Mouse (Mus musculus): ENCODE measurements around the gene Flrt1.

Flrt1 gene

DNA sequence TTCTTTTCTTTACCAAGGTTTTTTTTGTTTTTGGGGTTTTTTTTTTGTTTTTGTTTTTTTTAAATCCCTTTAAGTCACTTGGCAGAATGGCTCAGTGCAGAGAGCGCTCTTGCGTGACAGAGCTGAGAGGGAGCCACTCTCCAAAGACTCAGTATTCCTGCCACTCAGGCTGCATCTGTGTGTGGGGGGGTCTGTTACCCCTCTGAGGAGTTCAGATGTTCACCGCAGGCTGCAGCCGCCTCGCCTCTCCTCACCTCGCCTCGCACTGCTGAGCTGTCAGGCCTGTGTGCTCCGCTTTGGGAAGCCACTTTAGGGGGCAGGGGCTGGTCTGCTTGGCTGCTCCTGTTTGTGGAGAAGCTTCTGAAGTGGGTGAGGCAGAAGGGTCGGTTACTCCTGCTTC lies at the start of gene Flrt1:
Flrt1 (minus strand) TSS at position 186 of the 400 bp plus-strand sequence.
- DNase-seq (ENCODE audit: low spot score in 2 of 2) = no peak

DNA sequence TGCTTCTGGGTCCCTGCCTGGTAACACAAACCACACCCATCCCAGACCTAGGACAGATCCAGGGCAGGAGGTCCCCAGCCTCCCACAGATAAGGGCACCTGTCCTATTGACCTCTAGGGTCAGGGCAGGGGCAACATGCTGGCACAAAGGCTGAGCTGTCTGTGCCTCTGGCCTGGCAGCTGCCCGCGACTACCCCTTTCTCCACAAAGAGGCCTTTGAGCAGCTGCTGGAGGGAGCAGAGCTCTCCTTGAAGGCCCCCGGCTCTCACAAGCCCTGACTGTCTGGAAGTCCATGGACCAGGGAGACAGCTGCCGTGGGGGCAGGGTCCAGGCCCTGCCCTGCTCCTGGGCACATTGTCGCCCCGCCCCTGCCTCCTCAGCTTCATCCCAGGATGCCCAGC lies 49.7 kb upstream of the Flrt1 start:
- DNase-seq (ENCODE audit: low spot score in 2 of 2) = peak; percentile 36 to 38

DNA sequence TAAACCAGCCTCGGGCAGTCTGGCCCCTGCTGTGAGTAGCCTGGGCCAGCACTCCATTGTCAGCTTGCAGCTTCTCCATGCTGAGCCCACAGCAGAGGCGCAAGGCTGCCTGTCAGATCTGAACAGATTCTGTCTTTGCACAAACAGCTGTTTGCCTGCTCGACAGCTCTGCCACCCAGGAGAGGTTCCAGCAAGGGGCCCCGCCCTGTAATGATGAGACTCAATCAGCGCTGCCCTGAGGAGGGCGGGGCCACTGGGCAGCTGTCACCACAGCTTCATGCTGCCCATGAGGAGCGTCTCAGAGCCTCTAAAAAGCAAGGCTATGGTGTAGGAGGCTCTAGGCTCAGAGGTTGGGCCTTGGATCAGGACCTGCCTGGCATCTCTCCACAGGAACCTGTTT lies 47.7 kb upstream of the Flrt1 start:
- DNase-seq (ENCODE audit: low spot score in 2 of 2) = no peak

DNA sequence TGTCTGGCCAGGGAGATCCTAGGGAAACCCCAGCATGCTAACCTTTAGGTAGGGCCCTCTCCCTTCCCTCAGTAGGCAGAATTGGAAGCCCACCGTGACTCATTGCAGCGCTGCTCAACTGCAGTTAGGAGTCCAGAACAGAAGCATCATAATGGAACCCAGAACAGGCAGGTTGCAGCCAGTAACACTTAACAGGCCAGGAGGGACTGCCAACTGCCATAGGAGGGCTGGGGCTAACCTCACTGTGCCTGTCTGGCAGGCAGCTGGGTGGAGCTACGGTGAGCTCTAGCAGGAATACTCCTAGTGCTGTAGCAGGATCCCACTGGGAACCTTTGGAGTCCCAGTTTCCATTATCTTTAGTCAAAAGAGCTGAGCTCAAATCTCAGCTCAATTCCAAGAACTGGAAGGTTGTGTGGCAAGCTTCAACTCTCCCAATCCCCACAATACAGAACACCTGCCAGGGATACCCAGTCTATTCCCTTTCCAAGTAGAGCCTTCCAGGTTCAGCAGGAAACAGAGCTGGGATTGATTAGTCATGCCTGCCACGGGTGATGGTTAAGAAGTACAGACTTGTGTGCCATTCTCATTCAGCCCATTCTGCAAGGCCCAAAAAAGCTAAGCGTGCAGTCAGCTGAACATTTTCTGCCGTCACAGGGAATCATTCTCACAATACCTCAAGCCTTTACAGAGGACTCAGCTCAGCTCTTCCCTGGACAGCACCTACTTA lies 46.6 kb upstream of the Flrt1 start:
- DNase-seq (ENCODE audit: low spot score in 2 of 2) = no peak

DNA sequence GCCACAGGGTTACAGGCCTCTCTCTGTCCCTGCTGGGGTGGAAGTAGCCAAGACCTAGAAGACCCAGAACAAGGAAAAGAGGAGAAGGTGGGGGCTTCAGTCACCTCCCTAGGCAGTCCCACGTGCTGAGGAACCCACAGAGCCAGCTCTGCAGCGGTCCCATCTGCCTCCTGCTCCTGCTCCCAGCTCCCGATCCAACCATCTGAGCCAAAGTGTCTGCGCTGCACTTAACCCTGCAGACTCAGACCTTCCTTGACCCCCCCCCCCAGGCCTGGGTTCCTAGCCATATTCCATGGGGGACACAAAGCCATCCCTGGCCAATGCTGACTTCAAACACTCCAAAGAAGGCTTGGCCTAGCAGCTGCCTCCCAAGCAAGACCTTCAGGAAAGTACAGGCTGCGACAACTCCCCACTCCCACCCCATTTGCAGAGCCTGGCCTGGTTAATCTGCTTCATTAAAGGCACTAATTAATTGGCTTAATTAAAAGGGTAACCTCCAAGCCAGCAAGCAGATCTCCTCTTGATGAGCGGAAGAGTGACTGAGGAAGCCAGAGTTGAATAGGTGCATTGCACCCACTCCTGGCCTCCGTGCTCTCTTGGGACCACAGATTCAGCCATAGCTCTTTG lies 45.9 kb upstream of the Flrt1 start:
- DNase-seq (ENCODE audit: low spot score in 2 of 2) = no peak

DNA sequence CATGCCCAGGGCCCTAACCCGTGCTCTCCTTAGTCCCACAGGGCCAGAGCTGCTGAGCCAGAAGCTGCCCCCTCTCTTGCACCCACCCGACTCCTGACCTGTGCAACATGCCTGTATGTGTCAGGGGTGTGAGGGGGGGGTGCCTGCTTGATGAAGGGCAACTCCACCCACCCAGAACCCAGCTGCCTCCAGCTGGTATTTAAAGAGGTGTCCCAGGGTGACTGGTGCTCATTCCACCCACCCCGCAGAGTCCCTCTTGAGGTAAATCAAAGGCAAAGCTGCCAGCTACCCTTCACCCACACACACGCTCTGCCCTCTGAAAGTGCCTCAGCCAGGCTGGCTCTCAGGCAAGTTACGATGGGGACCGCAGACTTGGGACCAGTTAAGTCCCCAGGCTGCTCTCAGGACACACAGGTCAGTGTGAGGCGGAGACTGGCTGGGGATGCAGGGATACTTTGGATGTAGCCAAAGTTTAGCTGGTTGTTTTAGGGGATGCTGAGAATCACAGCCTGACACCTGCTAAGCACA lies 43.7 kb upstream of the Flrt1 start:
- DNase-seq (ENCODE audit: low spot score in 2 of 2) = no peak

DNA sequence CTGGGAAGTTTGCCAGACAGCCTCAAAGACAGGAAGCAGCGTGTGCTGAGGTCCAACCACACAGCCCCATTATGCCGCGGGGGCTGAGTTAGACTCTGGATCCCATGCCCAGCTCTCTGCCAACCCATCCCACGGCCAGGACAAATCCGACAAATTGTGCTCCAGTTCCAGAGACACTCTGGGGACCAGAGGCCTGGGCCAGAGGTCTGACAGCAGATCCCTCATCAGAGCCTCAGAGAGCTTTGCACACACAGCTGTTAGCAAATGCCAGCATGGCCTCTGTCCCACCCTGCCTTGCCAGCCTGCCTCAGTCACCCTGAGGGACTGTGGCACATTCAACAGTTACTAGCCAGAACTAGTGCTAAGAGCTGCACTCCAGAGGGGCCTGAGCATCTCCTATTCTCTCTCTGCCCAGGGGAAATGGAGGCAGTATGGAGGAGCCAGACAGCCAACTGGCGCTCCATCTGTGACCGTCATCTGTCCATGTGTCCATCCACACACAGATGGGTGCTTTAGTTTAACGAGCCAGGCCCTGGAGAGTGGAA lies 43.1 kb upstream of the Flrt1 start:
- DNase-seq (ENCODE audit: low spot score in 2 of 2) = no peak

DNA sequence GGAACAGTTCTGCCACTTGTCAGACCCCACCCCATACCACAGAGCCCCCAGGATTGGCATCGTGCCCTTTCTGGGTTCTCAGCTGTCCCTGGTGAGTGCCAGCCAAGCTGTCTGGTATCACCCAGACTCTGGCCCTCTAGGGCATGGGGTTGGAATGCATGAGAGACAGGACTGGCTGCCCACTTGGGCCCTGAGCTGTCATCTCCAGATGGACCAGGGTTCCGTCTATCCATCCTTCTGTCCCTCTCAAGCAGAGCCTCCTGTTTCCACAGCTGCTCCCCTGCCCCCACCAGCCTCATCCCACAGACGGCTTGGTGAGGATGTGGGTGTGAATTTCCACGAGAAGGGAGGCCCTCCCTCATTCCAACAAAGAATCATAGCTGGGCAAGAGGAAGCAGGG lies 42.6 kb upstream of the Flrt1 start:
- peak; percentile 52 to 61 for DNase-seq (ENCODE audit: low spot score in 2 of 2)

DNA sequence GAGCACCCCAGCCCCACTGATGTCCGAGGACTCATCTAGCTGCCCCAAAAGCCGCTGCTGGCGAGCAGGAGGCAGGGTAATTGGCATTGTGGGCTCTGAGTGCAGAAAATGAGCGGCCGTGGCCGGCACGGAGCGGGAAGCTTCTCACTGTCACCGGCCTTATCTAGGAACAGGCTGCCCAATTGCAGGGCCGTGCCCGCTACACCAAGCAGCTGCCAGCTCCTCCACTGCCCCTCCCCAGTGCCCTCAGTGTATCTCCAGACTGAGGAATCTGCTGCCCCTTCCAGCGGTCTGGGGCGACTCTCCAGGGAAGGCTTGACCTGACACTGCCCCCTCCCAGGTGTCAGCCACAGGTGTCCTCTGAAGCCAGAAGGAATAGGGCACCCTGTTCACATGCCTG lies 40.8 kb upstream of the Flrt1 start:
- DNase-seq (ENCODE audit: low spot score in 2 of 2) = no peak

DNA sequence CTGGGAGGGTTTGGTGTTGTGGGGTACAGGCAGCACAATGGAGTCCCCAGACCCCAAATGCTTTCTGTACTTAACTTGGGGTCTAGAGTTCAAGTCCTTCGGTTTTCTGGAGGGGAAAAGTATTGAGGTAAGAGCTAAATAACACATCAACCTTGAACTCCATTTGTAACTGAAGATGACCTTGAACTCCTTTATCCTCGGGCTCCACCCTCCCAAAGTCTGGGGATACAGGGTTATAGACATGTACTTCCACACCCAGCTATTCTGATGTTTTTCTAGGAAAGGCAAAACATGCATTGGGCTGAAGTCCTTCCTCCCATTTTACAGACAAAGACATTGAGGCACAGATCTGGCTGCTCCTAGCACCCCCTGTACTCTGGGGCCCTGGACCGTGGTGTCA lies 38.9 kb upstream of the Flrt1 start:
- no peak for DNase-seq (ENCODE audit: low spot score in 2 of 2)

DNA sequence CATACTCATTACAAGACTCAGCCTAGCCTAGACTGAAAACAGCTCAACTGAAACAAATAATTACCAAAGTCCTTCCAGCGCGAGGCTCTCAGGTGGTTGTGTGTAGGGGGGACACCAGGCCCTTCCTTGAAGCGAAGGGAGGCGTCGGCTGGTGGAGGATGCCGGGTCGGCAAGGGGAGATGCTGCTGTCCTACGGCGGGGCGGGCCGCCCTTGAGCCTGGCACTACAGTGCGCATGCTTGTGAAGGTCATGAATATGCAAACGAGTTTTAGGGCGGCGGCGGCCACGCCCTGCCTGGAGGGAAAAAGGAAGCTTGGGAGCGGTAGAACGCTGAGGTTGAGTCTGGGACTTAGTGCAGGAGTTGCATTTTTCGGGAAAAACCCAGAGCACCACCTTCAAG lies 38.3 kb upstream of the Flrt1 start:
- peak; percentile 52 to 63 for DNase-seq (ENCODE audit: low spot score in 2 of 2)

DNA sequence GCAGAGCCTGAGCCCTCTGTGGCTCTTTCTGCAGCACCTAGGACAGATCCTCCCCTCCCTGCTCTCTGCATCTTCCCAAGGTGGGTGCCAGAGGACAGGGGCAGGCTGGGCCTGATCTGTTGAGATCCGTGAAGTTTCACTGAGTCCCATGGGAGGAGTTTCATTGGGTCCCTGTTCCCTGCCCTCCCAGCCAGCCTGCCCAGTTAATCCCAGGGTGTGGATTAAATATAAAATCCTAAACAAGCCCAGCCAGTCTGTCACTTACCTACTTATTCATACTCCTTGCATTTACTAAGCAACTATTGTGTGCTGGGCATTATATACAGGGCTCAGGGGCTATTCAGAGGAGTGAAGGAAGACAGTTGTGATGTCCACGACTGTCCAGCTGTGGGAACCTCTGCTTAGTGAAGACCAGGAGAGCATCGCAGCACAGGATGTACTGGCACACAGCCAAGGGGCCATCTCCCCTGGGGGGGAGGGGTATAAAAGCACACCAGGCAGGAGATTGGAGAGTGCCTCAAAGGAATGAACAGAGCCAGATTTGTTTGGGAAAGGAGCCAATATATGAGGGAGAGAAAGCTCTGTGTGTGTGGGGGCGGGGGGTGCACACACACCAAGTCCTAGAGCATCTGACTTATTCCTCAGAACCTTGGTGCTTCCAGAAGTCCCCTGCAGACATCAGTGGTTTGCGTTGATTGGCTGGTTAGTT lies 36.8 kb upstream of the Flrt1 start:
- no peak for DNase-seq (ENCODE audit: low spot score in 2 of 2)

DNA sequence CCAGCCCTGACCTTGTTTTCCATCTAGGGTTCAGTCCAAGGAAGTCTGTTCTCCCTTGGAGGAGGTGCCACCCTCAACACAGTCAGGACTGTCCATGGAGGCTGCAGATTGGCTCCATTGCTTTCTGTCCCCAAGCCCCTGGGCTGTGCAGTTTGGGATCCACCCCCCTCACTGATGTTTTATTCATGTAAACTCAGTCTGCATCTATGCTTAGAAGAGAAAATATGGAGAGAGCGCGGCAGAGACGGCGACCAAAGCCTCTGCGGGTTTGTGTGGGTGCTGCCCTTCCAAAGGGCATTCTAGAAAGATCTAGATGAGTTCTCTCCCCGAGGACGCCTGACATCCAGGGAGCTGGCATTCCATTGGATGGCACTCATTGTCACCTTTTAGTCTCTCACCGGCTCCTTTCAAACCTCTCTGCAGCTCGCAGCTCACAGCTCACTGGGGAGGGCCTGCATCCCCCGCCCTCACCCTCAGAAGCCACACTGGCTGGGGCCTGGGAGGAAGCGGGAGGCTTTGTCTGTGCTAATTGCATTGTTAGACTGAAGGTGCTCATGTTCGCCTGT lies 35.4 kb upstream of the Flrt1 start:
- DNase-seq (ENCODE audit: low spot score in 2 of 2) = peak in 1 of 2 experiments; percentile 56

DNA sequence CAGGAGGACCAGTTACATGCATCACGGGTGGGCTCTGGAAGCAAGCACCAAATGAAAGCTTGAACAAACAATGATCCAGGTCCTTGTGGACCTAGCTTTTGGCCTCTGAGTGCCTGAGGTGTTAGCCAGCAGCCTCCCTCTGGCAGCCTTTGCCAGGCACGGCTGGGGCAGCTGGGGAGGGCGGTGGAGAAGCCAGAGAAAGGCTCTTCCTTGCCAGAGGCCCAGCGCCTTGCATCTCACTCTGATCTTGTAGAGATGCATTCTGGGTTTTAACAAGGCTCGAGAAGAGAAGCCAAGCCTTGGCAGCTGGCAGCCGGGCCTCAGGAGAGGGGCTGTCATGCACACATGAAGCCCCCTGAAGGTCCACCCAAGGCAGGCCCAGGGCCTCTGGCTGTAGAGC lies 34.8 kb upstream of the Flrt1 start:
- DNase-seq (ENCODE audit: low spot score in 2 of 2) = no peak

DNA sequence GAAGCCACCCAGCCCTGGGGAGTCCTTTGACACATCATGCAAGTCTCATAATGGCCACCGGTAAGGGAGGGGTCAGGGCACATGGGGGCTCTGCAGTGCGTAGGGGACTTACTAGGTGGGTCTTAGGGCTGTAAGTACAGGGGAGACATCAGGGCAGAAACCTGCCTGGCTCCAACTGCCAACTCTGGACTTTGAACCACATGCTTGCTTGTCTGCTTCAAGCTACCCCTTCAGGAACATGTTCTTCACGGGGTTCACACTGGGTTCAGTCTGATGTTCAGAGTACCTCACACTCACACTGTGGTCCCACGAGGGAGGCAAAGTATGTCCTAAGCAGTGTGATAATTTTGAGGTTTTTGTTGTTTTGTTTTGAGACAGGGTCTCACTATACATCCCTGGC lies 33.8 kb upstream of the Flrt1 start:
- no peak for DNase-seq (ENCODE audit: low spot score in 2 of 2)

DNA sequence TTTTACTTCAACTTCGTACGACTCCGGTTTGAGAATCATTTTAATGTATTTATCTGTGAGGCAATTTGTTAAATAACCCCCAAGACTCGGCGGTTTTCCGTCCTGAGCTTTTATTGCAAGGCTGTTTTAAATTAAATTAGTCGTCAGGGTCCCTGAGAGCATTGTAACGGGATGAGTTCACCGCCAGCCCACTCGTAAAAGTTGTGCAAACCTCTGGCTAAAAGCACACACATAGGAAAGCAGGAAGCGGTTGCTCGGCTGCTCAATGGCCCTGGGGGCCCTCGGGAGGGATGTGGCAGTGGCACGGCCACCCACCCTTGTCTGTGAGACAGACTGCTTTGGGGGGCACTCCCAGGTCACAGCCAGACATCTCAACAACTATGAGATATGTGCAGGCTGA lies 32.8 kb upstream of the Flrt1 start:
- no peak for DNase-seq (ENCODE audit: low spot score in 2 of 2)

DNA sequence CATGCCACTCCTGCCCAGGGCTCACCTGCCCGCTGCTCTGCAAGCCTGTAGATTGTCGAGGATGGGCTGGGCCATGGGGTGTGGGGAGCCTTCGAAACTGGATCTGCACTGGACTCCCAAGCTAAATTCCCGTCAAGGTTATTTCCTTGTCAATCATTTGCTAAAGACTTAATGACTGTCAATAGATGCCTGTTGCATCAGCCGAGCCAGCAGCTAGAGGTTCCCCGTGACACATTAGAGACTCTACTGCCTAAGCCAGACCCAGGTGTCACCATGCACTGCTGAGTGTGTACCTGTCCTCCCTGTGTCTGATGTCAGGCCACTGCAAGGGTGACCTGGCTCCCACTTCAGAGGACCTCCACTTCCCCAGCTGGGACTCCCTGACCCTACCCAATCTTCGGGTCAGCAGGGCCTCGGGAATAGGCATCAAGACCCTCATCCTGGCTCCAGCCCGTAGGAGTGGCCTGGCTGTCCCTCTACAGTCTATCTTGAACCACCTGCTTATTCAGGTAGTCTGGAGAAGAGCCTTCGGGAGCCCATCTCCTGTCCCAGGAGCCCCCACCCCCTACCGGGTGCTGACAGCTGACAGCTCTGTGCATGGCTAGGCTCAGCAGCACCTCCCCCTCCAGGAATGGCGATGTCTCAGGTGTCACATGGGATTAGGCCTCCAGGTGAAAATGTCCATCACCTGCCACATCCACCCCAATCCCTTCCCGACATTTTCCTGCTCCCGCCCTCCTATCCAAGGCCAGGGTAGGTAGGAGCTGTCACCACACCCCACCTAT lies 31.4 kb upstream of the Flrt1 start:
- DNase-seq (ENCODE audit: low spot score in 2 of 2) = no peak

DNA sequence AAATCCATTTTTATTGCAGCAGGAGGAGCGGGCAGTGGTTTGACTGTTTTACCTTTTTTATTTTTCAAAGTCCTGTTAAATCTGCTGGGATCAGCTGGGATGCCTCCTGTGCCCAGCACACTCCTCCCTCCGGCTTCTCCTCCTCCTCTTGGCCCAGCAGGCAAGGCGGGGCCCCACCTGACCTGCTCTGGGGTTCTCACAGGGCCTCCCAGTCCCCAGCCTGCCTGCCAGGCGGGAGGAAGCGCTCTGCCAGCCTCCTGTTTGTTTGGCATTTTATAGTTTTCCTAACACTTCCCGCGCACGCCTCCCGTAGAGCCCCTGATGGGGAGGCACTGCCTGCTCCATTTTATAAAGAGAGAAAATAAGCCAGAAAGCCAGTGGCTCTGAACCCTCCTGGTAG lies 30.5 kb upstream of the Flrt1 start:
- DNase-seq (ENCODE audit: low spot score in 2 of 2) = no peak

DNA sequence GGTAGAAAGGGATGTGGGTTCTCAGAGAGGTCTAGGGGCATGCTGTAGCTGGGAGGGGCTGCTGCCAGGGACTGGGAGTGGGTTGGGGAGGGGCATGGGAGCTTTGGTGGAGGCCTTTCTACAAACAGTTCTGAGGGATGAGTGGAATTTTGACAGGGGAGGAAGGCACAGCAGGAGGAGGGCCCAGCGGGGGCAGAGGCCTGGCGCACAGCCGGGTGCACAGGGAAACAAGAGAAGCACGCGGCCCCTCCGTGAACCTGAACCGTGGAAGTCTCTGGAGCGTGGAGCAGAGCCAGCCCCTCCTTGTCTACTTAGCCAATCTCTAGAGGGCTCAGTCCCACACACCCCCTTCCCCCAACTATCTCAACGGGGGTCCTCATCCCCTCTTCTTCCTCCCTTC lies 30.0 kb upstream of the Flrt1 start:
- no peak for DNase-seq (ENCODE audit: low spot score in 2 of 2)

DNA sequence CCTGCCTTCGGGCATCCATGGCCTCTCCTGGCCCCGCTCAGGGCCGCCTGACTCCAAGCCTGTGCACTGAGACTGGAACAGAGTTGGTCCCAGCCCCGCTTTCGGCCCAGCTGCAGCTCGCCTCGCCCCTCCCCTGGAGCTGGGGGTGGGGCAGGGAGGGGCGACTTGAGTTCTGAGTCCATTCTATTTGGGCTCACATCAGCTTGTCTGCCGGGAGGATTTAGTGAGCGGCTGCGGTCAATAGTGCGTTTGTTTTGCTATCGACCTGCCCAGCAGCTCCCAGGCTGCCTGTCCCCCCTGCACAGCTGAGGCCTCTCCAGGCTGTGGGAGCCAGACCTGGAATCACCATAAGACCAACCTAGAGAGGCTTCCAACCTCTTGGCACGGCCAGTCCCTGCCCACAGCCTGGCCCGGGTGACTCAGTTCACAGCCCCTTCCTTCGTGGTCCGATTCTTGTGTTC lies 29.1 kb upstream of the Flrt1 start:
- no peak for DNase-seq (ENCODE audit: low spot score in 2 of 2)

DNA sequence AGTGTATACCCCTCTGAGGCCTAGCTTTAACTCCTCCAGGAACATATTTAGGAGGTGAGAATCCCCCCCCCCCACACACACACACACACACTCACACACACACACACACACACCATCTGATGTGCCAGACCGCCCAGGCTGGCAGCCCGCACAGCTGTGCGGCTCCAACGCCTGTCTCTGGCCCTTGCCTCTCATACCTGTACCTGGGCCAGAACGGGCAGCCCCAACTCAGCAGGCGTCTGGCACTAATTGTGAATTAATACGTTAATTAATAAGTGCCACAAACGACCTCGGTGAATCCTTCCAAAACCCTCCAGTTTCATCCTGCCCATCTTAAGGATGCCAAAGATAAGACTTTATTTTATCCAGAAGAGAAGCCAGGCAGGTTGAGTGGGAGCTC lies 27.9 kb upstream of the Flrt1 start:
- DNase-seq (ENCODE audit: low spot score in 2 of 2) = no peak

Data from right cerebral cortex, postnatal 36 days (tissue).